Mouse (Mus musculus) mouse trophoblast stem cell (cell line): ENCODE measurements around the gene Cpxm2.

Source experiments
- in situ Hi-C, 2 experiments: fragments of 300-500 bp; cut with MseI, MboI; formaldehyde crosslinking; loops; 2 replicates in 1 of 2; 3 replicates in 1 of 2; pipeline ENCODE4 v1.15.1; 2025

Gene Cpxm2

GRCm38 (mm10) chr7:132154368-132154961, at the start of gene Cpxm2:
TSS of gene Cpxm2 (minus strand) at chr7:132154739.
- in situ Hi-C loops: no loop called here

GRCm38 (mm10) chr7:132204073-132204612, 49.6 kb upstream of the Cpxm2 start:
- in situ Hi-C loops: loop anchor here in 1 of 2 experiments (25.0 kb wide), 1 partner anchor 667 kb away; the partner anchor contains the start of genes Hmx2 and Hmx3

GRCm38 (mm10) chr7:132199686-132200085, 45.1 kb upstream of the Cpxm2 start:
- in situ Hi-C loops: loop anchor here in 1 of 2 experiments (25.0 kb wide), 1 partner anchor 662 kb away; the partner anchor contains the start of genes Hmx2 and Hmx3

GRCm38 (mm10) chr7:132198806-132199205, 44.3 kb upstream of the Cpxm2 start:
- in situ Hi-C loops: no loop called here

DNA sequence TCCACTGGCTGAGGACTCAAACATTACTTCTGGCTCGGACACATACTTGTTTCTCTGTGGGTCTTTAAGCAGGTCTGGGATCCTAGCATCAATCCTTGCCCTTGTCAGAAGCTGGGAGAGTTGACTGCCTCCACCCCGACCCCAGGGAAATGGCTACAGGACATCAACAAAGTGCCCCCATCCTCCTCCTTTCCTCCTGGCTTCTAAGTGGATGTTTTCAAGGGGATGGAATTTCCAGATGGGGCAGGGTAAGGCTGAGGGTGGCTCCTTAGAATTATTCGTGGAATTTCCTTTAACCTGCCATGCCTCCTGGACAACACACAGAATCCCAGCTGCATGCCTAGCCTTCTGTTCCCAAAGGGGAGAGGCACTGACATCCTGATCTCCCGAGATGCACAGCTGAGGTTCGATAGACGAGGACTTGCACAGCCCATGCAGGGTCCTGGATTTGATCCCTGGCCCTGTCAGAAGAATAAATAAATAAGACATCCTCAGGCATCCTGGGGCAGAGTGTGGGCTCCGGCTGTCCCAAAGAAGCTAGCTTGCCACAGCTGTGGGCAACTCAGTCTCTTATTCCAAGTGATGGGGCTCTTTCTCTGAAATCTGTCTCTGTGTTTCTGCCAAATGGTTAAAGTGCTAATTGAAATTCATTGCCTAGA, 43.4 kb upstream of the Cpxm2 start:
- in situ Hi-C loops: no loop called here

DNA sequence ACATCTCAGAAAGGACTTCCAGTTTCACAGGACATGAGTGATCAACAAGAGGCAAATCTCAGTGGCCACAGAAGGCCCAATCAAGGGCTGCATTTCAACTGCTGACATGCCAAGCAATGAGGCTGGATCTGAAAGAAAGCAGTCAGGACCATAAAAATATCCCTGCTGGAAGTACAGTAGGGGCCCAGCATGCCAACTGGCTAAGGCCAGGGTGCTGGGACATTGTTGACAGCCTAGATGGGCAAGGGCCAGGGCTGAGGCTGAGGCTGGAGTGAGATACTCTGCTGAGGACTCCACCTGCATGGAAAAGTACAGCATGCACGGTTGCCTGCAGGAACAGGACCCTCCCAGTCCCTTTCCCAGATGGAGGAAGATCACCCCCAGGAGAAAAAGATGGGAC, 42.0 kb upstream of the Cpxm2 start:
- in situ Hi-C loops: no loop called here

DNA sequence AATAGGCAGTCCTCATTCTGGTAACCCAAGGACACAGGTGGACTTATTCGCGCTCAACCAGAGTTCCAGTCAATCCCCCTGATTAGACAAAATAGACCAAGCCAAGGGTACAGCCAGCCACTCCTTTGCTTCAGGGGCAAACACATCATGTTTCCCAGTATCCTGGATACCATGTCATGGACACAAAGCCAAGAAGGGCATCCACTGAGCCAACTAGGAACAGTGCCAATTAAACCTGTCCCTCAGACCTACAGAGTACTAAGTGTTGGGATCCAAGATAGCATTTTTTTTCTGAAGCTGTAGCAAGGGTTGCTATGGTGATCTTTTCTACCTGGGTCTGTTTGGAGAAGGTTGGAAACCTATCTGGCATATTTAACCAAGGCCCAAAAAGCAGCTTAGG, 39.1 kb upstream of the Cpxm2 start:
- in situ Hi-C loops: no loop called here

GRCm38 (mm10) chr7:132187456-132187855, 32.9 kb upstream of the Cpxm2 start:
- in situ Hi-C loops: no loop called here

DNA sequence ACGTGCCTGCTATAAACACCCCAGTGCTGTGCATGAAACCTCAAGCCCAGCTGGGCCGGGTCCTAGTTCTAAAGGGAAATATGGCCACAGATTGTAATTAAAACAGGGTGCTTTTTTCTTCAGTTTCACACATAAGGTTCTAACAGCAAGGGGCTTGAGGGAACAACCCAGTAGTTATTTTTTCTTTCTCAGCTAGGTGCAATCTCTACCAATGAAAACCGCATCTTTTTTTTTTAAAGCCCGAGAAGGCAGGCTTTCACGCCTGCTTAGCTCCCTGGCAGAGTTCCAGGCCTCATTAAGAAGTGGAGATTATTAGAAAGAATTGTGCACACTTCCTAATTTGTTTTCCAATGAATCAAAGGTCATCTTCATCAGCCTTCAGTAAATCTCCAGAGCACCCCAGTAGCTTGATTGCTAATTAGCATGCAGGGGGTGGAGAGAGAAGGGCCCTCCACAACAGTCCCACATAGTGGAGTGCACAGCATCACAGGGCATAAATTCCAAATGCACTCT, 29.4 kb upstream of the Cpxm2 start:
- in situ Hi-C loops: no loop called here

DNA sequence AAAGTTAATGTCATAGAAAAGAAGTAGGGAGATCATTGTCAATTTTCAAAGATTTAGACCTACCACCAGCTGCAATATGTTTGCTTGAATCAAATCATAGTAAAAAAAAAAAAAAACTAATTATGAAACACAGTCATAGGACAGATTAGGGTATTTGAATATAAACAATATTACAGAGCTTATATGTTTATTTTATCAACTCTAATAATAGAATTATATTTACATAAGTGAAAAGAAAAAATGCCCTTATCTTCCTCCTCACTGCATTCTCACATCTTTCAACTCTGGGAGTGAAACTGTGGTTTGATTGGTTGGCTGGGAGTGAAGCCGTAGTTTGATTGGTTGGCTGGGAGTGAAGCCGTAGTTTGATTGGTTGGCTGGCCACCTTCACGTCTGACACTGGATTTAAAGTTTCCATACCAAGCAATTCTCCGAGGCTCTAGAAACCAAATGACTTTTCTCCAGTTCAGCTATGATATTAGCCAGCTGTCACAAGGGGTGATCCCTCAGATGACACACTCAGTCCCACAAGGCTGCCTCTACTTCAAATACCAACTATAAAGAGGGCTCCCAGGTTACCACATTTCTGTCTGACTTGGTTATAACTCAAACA, 27.2 kb upstream of the Cpxm2 start:
- in situ Hi-C loops: no loop called here

GRCm38 (mm10) chr7:132181042-132181441, 26.5 kb upstream of the Cpxm2 start:
- in situ Hi-C loops: no loop called here

DNA sequence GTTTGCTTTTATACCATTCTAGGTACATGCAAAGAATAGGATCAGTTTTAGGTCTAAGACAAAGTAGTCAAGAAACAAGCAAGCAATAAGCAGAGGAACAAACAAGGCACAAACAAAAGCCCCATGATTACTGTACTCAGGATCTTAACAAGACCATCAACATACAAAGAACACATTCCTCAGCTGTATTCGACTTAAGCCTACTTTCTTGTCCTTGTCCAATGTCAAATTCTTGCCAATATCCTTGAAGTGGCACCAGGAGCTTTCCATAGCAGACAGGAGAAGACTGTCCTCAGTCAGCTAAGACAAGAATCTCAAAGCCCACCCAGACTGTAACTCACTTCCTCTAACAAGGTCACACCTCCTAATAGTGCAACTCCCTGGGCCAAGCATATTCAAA, 24.5 kb upstream of the Cpxm2 start:
- in situ Hi-C loops: no loop called here

- in situ Hi-C loops: no loop called here
These were observed 20.2 kb upstream of the Cpxm2 start for GRCm38 (mm10) chr7:132174787-132175186.

DNA sequence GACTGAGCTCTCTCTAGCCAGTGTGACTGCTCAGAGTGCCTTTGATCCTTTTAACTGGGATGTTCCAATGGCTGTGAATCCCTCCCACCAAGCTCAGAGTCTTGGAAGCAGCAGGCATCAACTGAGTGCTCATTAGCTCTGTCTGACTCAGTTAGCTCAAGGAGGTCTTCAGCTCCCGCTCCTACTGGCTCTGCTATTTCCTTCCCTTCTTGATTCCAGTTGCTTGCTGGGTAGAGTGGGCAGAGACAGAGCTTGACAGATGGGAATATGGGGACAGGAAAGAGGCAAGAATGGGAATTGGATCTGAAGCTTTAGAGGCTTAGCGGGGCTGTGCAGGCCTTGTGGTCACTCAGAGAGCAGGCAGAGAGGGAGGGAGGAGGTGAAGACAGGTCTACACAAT, 19.8 kb upstream of the Cpxm2 start:
- in situ Hi-C loops: no loop called here

DNA sequence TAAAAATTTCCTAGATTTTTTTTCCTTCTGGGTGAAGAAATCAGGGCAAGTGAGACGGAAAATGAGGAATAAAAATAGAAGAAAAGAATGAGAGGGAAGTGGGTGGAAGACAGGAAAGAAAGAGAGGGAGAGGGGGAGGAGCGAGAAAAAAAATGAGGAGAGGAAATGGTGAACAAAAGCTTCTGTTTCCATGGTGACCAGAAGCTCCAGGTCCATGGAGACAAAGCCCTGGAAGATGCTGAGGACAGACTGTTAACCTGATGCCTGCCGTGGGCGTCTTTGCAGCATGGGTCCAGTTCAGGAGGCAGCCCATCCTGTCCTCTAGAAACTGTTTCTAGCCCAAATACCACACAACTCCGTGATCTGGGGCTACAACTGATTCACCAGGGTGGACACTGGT, 17.7 kb upstream of the Cpxm2 start:
- in situ Hi-C loops: no loop called here

DNA sequence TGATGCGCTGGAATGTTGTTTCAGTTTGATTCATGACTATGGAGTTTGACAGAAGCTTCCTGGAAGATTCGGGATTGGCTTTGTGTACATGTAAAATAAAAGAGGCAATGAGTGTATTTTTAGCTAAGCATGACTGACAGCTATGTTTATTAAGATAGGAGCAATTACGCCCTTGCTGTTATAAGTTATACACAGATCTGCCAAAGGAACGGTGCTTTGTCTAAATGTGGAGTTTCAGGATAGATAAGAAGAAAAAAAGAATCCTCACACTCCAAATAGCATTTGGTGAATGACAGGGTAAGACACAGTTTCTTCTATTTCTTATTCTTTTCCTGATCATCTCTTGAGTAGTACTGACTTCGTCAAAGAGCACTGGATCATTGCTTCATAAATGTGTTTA, 17.2 kb upstream of the Cpxm2 start:
- in situ Hi-C loops: no loop called here

DNA sequence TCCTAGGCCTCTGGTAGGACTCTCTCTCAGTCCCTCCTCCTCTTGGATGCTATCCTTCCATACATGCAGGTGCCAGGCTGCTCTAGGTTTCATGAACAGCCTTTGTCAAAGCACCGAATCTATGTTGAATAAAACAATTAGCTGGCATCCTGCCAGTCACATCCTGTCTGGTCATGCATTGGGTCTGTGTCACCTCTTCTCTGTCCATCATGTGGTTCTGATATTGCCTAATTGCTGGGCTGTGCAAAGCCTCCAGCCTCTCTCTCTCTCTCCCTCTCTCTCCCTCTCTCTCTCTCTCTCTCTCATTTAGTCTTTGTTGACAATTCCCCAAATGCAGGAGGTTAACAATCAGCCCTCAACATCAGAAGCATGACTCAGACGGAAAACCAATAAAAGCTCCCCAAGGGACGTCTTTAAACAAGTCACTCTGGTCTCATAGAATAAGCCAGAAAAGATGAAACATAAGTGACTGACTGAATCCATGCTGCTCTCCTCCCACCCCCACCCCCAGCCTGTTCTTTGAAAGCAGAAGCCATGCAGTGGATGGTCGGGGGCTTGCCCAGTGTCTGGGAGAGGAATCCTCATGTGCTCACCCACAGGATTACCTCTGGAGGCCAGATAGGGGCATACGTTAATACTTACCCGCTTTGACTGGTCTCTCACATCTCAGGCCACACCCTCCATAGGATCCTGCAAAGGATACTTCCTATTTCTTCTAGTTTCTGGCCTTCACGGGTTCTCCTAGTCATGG, 15.1 kb upstream of the Cpxm2 start:
- in situ Hi-C loops: no loop called here

DNA sequence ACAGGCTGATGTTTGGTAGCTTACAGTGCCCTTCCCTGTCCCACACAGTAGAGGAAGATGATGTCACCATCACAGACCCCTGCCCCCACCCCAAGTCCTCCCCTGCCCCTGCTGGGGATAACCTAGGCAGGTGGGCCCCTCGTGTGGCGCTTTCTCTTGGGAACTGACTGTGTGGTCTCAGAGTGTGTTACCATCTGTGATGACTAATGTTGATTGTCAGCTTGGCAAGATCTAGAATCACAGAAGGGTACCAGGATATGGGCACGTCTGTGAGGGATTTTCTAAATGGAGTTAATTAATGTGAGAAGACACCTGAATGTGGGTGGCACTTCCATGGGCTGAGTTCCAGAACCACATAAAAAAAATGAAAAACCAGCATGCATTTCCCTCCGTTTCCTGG, 12.7 kb upstream of the Cpxm2 start:
- in situ Hi-C loops: no loop called here

GRCm38 (mm10) chr7:132162254-132162653, 7.7 kb upstream of the Cpxm2 start:
- in situ Hi-C loops: no loop called here

DNA sequence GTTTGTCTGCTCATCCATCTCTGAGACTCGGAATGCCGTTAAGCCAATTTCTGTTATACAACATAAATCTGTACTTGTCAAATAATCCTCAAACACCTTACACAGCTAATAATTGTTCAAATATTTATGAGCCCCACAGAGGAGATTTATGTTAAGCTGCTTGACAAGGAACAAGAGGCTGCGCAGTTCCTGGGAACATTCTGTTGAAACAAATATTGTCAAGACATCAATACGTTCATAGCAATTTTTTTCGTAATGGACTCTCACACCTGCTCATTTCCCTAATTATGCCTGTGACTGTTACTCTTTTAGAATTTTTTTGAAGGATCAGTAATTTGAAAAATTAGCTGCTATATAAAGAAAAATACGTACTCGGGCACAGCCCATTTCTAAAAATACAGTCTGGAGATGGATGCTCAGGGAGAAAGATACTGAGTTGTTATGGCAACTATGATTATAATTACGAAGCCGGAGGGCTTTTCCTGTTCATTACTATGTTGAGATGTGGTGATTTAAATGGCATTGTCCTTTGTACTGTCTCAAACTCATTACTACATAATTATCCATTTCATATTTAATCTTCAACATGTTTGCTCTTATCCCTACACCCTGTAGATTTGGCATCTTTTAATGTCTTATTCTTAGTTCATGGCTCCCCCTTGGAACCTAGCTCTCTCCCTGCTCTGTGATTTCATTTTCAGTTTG, 3.9 kb upstream of the Cpxm2 start:
- in situ Hi-C loops: no loop called here

DNA sequence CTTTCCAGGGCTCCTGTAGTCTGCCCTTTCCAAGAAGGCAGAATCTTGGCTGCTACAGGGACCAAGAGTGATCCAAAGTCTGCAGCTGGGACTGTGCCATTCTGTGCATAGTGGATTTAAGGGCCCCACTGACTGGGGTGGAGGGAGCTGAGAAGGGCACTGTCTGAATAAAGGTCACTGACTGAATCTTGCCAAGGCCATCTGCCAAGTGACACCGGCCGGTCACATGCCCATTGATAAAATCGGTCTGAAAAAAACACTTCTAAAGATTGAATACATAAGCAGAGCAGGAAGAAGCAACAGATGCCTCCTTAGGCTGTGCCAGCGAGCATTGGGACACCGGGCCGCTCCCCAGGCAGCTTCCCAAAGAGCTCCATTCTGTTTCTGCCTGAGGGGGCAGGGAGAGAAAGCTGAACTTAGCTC, 803 bp downstream of the Cpxm2 start:
- in situ Hi-C loops: no loop called here
